Comparison of ENCODE assay signal across 8 mouse cellular contexts in the genomic region with DNA sequence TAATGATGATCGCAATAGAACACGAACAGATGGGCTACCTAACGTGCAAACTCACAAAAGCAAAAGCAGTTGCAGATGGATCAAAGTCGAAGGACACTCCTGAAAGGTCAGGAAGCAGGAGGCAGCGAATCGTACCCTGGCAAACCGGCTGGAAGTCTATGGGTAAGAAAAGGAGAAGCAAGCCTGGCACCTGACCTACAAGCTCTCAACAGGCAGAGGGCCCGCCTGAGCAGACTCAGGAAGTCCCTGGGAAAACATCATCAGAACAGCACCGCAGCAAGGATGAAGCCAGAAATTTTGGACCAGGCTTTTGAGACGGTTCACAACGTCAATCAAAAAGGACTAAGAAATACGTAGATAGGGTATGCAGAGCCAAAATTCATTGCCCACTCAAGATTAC. TPM values are rescaled to one million over a fixed set of nuclear protein-coding genes. Genes with fewer than 3 reads are reported as not detected.
A peak's percentile ranks its signal among the peaks of the same experiment; 100 is the strongest.
DNase-seq lines count a peak whose midpoint lies in the region; ATAC-seq and TF ChIP-seq lines count a peak whose summit lies in the region.

No protein-coding gene starts in this region.

- peak overlapping the region; percentile 89 for H3K4me2 ChIP-seq in liver, embryonic 12.5 days

- H3K27ac ChIP-seq in kidney, adult 2 months (ENCODE audit: insufficient read depth, low read depth, low read length) = no peak overlapping the region
- H3K27ac ChIP-seq in liver, embryonic 12.5 days = no peak overlapping the region

- 10% methylated on average over 12 of the region's 12 CpGs for WGBS in kidney, adult 2 months
- whole genome bisulfite sequencing in liver, embryonic 12.5 days (ENCODE audit: insufficient replicate concordance) = 15% methylated on average over 12 of the region's 12 CpGs

- H3K9me3 ChIP-seq in liver, embryonic 12.5 days (replicated peaks) = no peaks in the 10 kb centered on the region

- no peak for ATAC-seq in liver, embryonic 12.5 days
- no peak for ATAC-seq in erythroblast, adult 5-6 weeks (replicated peaks; ENCODE audit: low FRiP score, poor library complexity, severe bottlenecking)

- H3K4me3 ChIP-seq in kidney, adult 2 months (ENCODE audit: insufficient read depth, low read depth, low read length) = peak overlapping the region; percentile 66
- peak overlapping the region; percentile 67 for H3K4me3 ChIP-seq in liver, embryonic 12.5 days

- no peak overlapping the region for H3K9ac ChIP-seq in liver, embryonic 12.5 days

- TF ChIP-seq CTCF in kidney, adult 2 months (conservative IDR thresholded peaks at IDR 0.05; ENCODE audit: insufficient read depth, insufficient read length, low read depth, low read length) = 0 out of 2 replicates have a peak, but pooled peaks have one; percentile 4

- DNase-seq in adrenal gland, adult (ENCODE audit: inconsistent age in 2 of 2, low spot score in 1 of 2) = peak; percentile 53 to 76
- DNase-seq in adrenal gland, adult 8-10 months = no peak
- peak; percentile 55 to 57 for DNase-seq in cerebellum, postnatal 10 days
- DNase-seq in heart, adult 18-20 months = peak; percentile 33 to 35
- peak; percentile 67 for DNase-seq in kidney, adult 2 months
- peak; percentile 31 for DNase-seq in naive thymus-derived CD4-positive, alpha-beta T cell, adult 2 months (ENCODE audit: low read depth)

- H3K27me3 ChIP-seq in kidney, adult 2 months (replicated peaks; ENCODE audit: control insufficient read depth, insufficient read depth, low read length) = no peaks in the 10 kb centered on the region
- peaks cover 85% of the 10 kb centered on the region for H3K27me3 ChIP-seq in liver, embryonic 12.5 days (replicated peaks)

- TF ChIP-seq POLR2A in kidney, adult 2 months (IDR thresholded peaks at IDR 0.05; ENCODE audit: low read depth, low read length) = no peak

- peaks cover 5% of the 10 kb centered on the region; the same call in 1 of the 2 replicates for H3K4me1 ChIP-seq in kidney, adult 2 months (ENCODE audit: control insufficient read depth, insufficient read depth, low read length)
- peaks cover 19% of the 10 kb centered on the region for H3K4me1 ChIP-seq in liver, embryonic 12.5 days

- H3K36me3 ChIP-seq in kidney, adult 2 months (ENCODE audit: control insufficient read depth, insufficient read depth, low read length) = no peaks in the 10 kb centered on the region
- no peaks in the 10 kb centered on the region for H3K36me3 ChIP-seq in liver, embryonic 12.5 days

RNA-seq across cellular contexts. Expression of a gene that starts 1.3 kb away (rescaled TPM):
- total RNA-seq in adrenal gland, adult 8-10 months (2022) = 10 to 100 TPM in 2 of 4 experiments, 1 to 10 TPM in 2; 5.9 to 18.9 (median 10.0) TPM
- 1 to 10 TPM; 6.6 to 6.8 TPM for total RNA-seq in heart, adult 18-20 months (2021)
- 1.9 and 2.6 TPM in 2 replicates for polyA plus RNA-seq in kidney, adult 2 months (2012; rRNA removed)
- polyA plus RNA-seq in liver, embryonic 12.5 days (2016; fragmentation: Nextera tagmentation; extraction: Ambion mirVana) = 1.2 TPM in 2 replicates
- 0.58 and 1.7 TPM in 2 replicates for total RNA-seq in erythroblast, adult 5-6 weeks (2015; ENCODE audit: low replicate concordance)
- total RNA-seq in erythroblast, adult 5-6 weeks (2017; ENCODE audit: low replicate concordance) = 0.77 and 1.4 TPM in 2 replicates
